Mouse (Mus musculus): ENCODE data around the gene A030014E15Rik. TPM values are rescaled to one million over a fixed set of nuclear protein-coding genes. Genes with fewer than 3 reads are reported as not detected.
"Not testable (repeated sequence)": the region's sequence is repeated elsewhere in the genome, so short reads cannot be mapped to it uniquely, and the experiment has no call there.

A030014E15Rik gene
- polyA plus RNA-seq (2015; fragmentation: Nextera tagmentation; extraction: Ambion mirVana), result not detected in 2 replicates

GRCm38 (mm10) chr1:82924650-82925049 lies at the start of gene A030014E15Rik:
Gene A030014E15Rik (plus strand): TSS chr1:82924917.
- Histone ChIP-seq H3K4me2 (ENCODE audit: low read depth, low read length) (no peak within 1 kb of the TSS), H3K9me3 (replicated peaks; ENCODE audit: control insufficient read depth, low read length) (no peaks in the 10 kb centered on the region), H3K27me3 (ENCODE audit: control insufficient read depth, insufficient read depth, low read depth, low read length) (no peaks in the 10 kb centered on the region), H3K4me3 (ENCODE audit: low read depth, low read length) (no peak within 1 kb of the TSS), H3K9ac (ENCODE audit: low read depth, low read length) (no peak within 1 kb of the TSS), H3K36me3 (ENCODE audit: control insufficient read depth, insufficient read depth) (no peaks in the 10 kb centered on the region), H3K27ac (ENCODE audit: low read length) (no peak within 1 kb of the TSS), H3K4me1 (ENCODE audit: control insufficient read depth, low read depth, low read length) (no peaks in the 10 kb centered on the region)
- no peak for ATAC-seq (ENCODE audit: low read depth)
- WGBS (ENCODE audit: insufficient replicate concordance), result 78% methylated on average over 6 of the region's 6 CpGs

DNA sequence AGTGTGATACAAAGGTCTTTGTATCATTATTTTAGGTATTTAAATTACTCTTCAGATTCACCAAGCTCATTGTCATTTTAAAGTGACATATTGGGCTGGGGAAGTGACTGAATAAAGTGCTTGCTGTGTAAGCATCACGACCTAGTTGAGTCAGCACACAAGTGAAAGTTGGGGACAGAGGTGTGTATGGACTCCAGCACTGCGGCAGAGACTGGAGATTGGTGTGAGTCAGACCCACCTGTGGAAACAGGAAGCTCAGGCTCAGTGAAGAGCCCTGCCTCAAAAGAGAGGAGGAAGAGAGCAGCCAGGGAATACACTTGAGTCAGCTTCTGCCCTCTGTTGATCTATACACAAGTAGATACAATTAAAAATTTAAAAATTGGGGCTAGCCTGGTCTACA lies 45.5 kb upstream of the A030014E15Rik start:
- ATAC-seq (ENCODE audit: low read depth), result no peak
- H3K4me2 ChIP-seq (ENCODE audit: low read depth, low read length), result no peak overlapping the region
- no peaks in the 10 kb centered on the region; the same call in 1 of the 2 replicates for H3K4me1 ChIP-seq (ENCODE audit: control insufficient read depth, low read depth, low read length)
- H3K4me3 ChIP-seq (ENCODE audit: low read depth, low read length), result no peak overlapping the region
- no peak overlapping the region for H3K27ac ChIP-seq (ENCODE audit: low read length)
- H3K36me3 ChIP-seq (ENCODE audit: control insufficient read depth, insufficient read depth), result peaks cover 58% of the 10 kb centered on the region
- no peaks in the 10 kb centered on the region for H3K9me3 ChIP-seq (replicated peaks; ENCODE audit: control insufficient read depth, low read length)
- H3K9ac ChIP-seq (ENCODE audit: low read depth, low read length), result no peak overlapping the region
- WGBS (ENCODE audit: insufficient replicate concordance), result 66% methylated on average over 2 of the region's 2 CpGs
- no peaks in the 10 kb centered on the region for H3K27me3 ChIP-seq (ENCODE audit: control insufficient read depth, insufficient read depth, low read depth, low read length)

GRCm38 (mm10) chr1:82880196-82880595 lies 44.5 kb upstream of the A030014E15Rik start:
- no peaks in the 10 kb centered on the region for H3K27me3 ChIP-seq (ENCODE audit: control insufficient read depth, insufficient read depth, low read depth, low read length)
- ATAC-seq (ENCODE audit: low read depth), result no peak
- H3K36me3 ChIP-seq (ENCODE audit: control insufficient read depth, insufficient read depth), result peaks cover 61% of the 10 kb centered on the region
- no peak overlapping the region for H3K4me2 ChIP-seq (ENCODE audit: low read depth, low read length)
- no peaks in the 10 kb centered on the region; the same call in 1 of the 2 replicates for H3K4me1 ChIP-seq (ENCODE audit: control insufficient read depth, low read depth, low read length)
- no peak overlapping the region for H3K27ac ChIP-seq (ENCODE audit: low read length)
- H3K9ac ChIP-seq (ENCODE audit: low read depth, low read length), result no peak overlapping the region
- no peak overlapping the region for H3K4me3 ChIP-seq (ENCODE audit: low read depth, low read length)
- H3K9me3 ChIP-seq (replicated peaks; ENCODE audit: control insufficient read depth, low read length), result no peaks in the 10 kb centered on the region
- 89% methylated on average over 8 of the region's 8 CpGs for WGBS (ENCODE audit: insufficient replicate concordance)

GRCm38 (mm10) chr1:82893269-82893668 lies 31.4 kb upstream of the A030014E15Rik start:
- no peaks in the 10 kb centered on the region for H3K27me3 ChIP-seq (ENCODE audit: control insufficient read depth, insufficient read depth, low read depth, low read length)
- H3K27ac ChIP-seq (ENCODE audit: low read length), result no peak overlapping the region
- no peak overlapping the region for H3K4me3 ChIP-seq (ENCODE audit: low read depth, low read length)
- H3K4me1 ChIP-seq (ENCODE audit: control insufficient read depth, low read depth, low read length), result no peaks in the 10 kb centered on the region
- 90% methylated on average over 7 of the region's 7 CpGs for WGBS (ENCODE audit: insufficient replicate concordance)
- ATAC-seq (ENCODE audit: low read depth), result no peak
- no peak overlapping the region for H3K4me2 ChIP-seq (ENCODE audit: low read depth, low read length)
- no peaks in the 10 kb centered on the region for H3K9me3 ChIP-seq (replicated peaks; ENCODE audit: control insufficient read depth, low read length)
- H3K9ac ChIP-seq (ENCODE audit: low read depth, low read length), result no peak overlapping the region
- peaks cover 60% of the 10 kb centered on the region for H3K36me3 ChIP-seq (ENCODE audit: control insufficient read depth, insufficient read depth)

DNA sequence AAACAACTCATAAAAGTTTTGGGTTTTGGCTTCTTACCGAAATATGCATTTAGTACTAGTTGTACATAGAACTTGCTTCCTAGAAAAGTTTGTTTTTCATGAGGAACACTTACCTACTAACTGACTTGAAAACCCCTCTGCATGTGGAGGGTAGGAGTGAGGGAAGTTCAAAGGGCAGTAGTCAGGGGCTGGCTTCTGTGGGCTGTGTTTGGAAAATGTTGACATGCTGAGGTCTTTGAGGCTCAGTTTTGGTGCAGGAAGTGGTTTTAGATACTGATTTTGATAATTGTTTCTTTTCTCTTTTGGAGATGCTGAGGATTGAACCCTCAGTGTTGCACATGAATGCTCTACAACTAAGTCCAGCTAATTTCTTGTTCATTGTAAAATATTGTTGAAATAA lies 24.1 kb upstream of the A030014E15Rik start:
- no peaks in the 10 kb centered on the region for H3K9me3 ChIP-seq (replicated peaks; ENCODE audit: control insufficient read depth, low read length)
- H3K36me3 ChIP-seq (ENCODE audit: control insufficient read depth, insufficient read depth), result peaks cover 37% of the 10 kb centered on the region
- H3K9ac ChIP-seq (ENCODE audit: low read depth, low read length), result no peak overlapping the region
- ATAC-seq (ENCODE audit: low read depth), result no peak
- WGBS (ENCODE audit: insufficient replicate concordance), result 78% methylated on average over 1 of the region's 1 CpGs
- no peak overlapping the region for H3K27ac ChIP-seq (ENCODE audit: low read length)
- no peak overlapping the region for H3K4me3 ChIP-seq (ENCODE audit: low read depth, low read length)
- H3K27me3 ChIP-seq (ENCODE audit: control insufficient read depth, insufficient read depth, low read depth, low read length), result no peaks in the 10 kb centered on the region
- H3K4me1 ChIP-seq (ENCODE audit: control insufficient read depth, low read depth, low read length), result no peaks in the 10 kb centered on the region
- no peak overlapping the region for H3K4me2 ChIP-seq (ENCODE audit: low read depth, low read length)

DNA sequence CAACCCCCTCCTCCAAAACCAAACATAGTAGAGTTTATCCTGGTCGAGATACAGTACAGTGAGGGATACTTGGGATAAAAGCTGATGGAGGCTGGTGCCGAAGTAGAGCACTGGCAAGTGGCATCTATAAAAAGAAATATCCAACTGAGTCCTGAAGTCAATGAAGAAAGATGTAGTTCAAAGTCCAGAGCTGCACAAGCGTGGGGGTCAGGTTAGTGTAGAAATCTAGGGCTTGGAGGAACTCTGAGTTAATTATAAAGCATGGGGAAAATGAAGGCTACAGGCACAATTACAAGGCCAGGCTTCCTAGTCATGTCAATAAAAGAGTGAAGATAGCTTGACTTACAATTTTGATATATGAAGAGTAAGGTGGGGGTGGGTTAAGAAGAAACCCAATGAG lies 23.5 kb upstream of the A030014E15Rik start:
- Histone ChIP-seq H3K4me1 (ENCODE audit: control insufficient read depth, low read depth, low read length) (no peaks in the 10 kb centered on the region), H3K36me3 (ENCODE audit: control insufficient read depth, insufficient read depth) (peaks cover 34% of the 10 kb centered on the region), H3K4me2 (ENCODE audit: low read depth, low read length) (no peak overlapping the region), H3K4me3 (ENCODE audit: low read depth, low read length) (no peak overlapping the region), H3K9me3 (replicated peaks; ENCODE audit: control insufficient read depth, low read length) (no peaks in the 10 kb centered on the region), H3K9ac (ENCODE audit: low read depth, low read length) (no peak overlapping the region), H3K27me3 (ENCODE audit: control insufficient read depth, insufficient read depth, low read depth, low read length) (no peaks in the 10 kb centered on the region), H3K27ac (ENCODE audit: low read length) (no peak overlapping the region)
- 81% methylated on average over 3 of the region's 3 CpGs for WGBS (ENCODE audit: insufficient replicate concordance)
- ATAC-seq (ENCODE audit: low read depth), result no peak

DNA sequence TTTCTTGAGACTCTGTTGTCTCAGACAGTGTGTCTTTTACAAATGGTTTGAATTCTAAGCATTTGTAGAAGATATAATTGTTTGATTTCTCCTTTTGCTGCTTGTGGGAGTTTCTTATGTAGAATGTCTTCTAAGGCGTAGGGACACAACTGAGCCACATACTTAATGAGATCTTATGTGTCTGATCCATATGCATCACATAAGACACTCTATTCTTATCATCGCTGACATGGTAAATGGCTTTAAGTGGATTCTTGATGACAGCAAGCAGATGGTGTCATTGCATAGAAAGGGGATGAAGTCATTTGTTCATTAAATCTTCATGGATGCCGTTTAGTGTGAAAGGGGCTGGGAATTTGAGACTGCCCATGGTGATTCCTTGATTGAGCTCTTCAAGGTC lies 18.8 kb upstream of the A030014E15Rik start:
- no peak overlapping the region for H3K27ac ChIP-seq (ENCODE audit: low read length)
- H3K9ac ChIP-seq (ENCODE audit: low read depth, low read length), result no peak overlapping the region
- no peak overlapping the region for H3K4me3 ChIP-seq (ENCODE audit: low read depth, low read length)
- no peaks in the 10 kb centered on the region for H3K4me1 ChIP-seq (ENCODE audit: control insufficient read depth, low read depth, low read length)
- no peaks in the 10 kb centered on the region for H3K9me3 ChIP-seq (replicated peaks; ENCODE audit: control insufficient read depth, low read length)
- peaks cover 19% of the 10 kb centered on the region for H3K36me3 ChIP-seq (ENCODE audit: control insufficient read depth, insufficient read depth)
- 90% methylated on average over 3 of the region's 3 CpGs for WGBS (ENCODE audit: insufficient replicate concordance)
- H3K27me3 ChIP-seq (ENCODE audit: control insufficient read depth, insufficient read depth, low read depth, low read length), result no peaks in the 10 kb centered on the region
- ATAC-seq (ENCODE audit: low read depth), result no peak
- no peak overlapping the region for H3K4me2 ChIP-seq (ENCODE audit: low read depth, low read length)

DNA sequence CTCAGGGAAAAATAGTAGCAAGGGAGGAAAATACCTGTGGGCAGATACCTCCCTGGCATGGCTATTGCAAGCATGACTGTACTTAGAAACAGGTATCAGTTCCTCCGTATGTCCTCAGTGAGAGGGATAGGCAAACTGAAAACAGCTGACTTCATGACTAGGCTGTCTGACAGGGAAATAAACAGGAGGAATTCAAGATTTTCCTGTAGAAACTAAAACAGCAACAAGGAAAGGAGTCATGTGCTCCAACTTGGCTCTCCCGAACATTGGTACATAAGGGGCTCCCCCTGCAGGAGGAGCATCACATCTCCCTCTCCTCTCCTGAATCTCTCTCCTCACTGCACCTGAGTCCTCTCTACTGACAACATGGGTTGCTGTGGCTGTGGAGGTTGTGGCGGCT lies 11.7 kb upstream of the A030014E15Rik start, which contains the start of gene A030005L19Rik:
A030005L19Rik (plus strand) TSS at position 301 of the 400 bp plus-strand sequence.
- no peak within 1 kb of the TSS for H3K27ac ChIP-seq (ENCODE audit: low read length)
- no peaks in the 10 kb centered on the region for H3K4me1 ChIP-seq (ENCODE audit: control insufficient read depth, low read depth, low read length)
- no peak within 1 kb of the TSS for H3K9ac ChIP-seq (ENCODE audit: low read depth, low read length)
- H3K9me3 ChIP-seq (replicated peaks; ENCODE audit: control insufficient read depth, low read length), result no peaks in the 10 kb centered on the region
- no peaks in the 10 kb centered on the region for H3K27me3 ChIP-seq (ENCODE audit: control insufficient read depth, insufficient read depth, low read depth, low read length)
- no peak within 1 kb of the TSS for H3K4me3 ChIP-seq (ENCODE audit: low read depth, low read length)
- no peak within 1 kb of the TSS for H3K4me2 ChIP-seq (ENCODE audit: low read depth, low read length)
- WGBS (ENCODE audit: insufficient replicate concordance), result 74% methylated on average over 3 of the region's 3 CpGs
- H3K36me3 ChIP-seq (ENCODE audit: control insufficient read depth, insufficient read depth), result no peaks in the 10 kb centered on the region
- ATAC-seq (ENCODE audit: low read depth), result no peak

- H3K36me3 ChIP-seq (ENCODE audit: control insufficient read depth, insufficient read depth); ATAC-seq (ENCODE audit: low read depth): not testable (repeated sequence)
- WGBS (ENCODE audit: insufficient replicate concordance), result 67% methylated on average over 5 of the region's 5 CpGs
Measured at GRCm38 (mm10) chr1:82913434-82913833, 11.3 kb upstream of the A030014E15Rik start.

More at GRCm38 (mm10) chr1:82913434-82913833, 11.3 kb upstream of the A030014E15Rik start:
- H3K4me2 ChIP-seq (ENCODE audit: low read depth, low read length); H3K4me3 ChIP-seq (ENCODE audit: low read depth, low read length); H3K27me3 ChIP-seq (ENCODE audit: control insufficient read depth, insufficient read depth, low read depth, low read length); H3K27ac ChIP-seq (ENCODE audit: low read length); H3K9me3 ChIP-seq (replicated peaks; ENCODE audit: control insufficient read depth, low read length); H3K4me1 ChIP-seq (ENCODE audit: control insufficient read depth, low read depth, low read length); H3K9ac ChIP-seq (ENCODE audit: low read depth, low read length): not testable (repeated sequence)
